ENCODE assay signal across 8 mouse cellular contexts in genomic region chr2:37451667-37452375, GRCm38 (mm10). TPM values are rescaled to one million over a fixed set of nuclear protein-coding genes. Genes with fewer than 3 reads are reported as not detected.
DNase-seq lines count a peak whose midpoint lies in the region; ATAC-seq and TF ChIP-seq lines count a peak whose summit lies in the region.

No protein-coding gene starts in this region.

- DNase-seq in A20 (ENCODE audit: low read depth, low spot score): peak; percentile 96
- DNase-seq in liver, adult 2 months (ENCODE audit: extremely low read depth, low read depth, low spot score): peak; percentile 82
- DNase-seq in splenic B cell, adult 2 months (ENCODE audit: low read depth, low spot score): peak; percentile 96

- peak overlapping the region; percentile 94 for H3K4me3 ChIP-seq in bone marrow macrophage, adult 2 months (ENCODE audit: insufficient read depth, low read length)
- peak overlapping the region; percentile 88 for H3K4me3 ChIP-seq in embryonic fibroblast, embryonic 13.5 days (ENCODE audit: insufficient read depth, low read length)
- peak overlapping the region; percentile 85 for H3K4me3 ChIP-seq in heart, embryonic 11.5 days (ENCODE audit: low read depth, low read length)
- H3K4me3 ChIP-seq in kidney, embryonic 16.5 days (ENCODE audit: low read length): peak overlapping the region; percentile 79
- H3K4me3 ChIP-seq in liver, adult 2 months (ENCODE audit: insufficient read depth, low read depth, low read length): peak overlapping the region; percentile 83
- peak overlapping the region; percentile 64 for H3K4me3 ChIP-seq in myocyte

- H3K4me1 ChIP-seq in bone marrow macrophage, adult 2 months (ENCODE audit: control insufficient read depth, insufficient read depth, low read length): peaks cover 5% of the 10 kb centered on the region
- H3K4me1 ChIP-seq in embryonic fibroblast, embryonic 13.5 days (ENCODE audit: control insufficient read depth, insufficient read depth, low read length): no peaks in the 10 kb centered on the region
- H3K4me1 ChIP-seq in heart, embryonic 11.5 days (ENCODE audit: control insufficient read depth, insufficient read depth, low read length): peaks cover 8% of the 10 kb centered on the region; the same call in 1 of the 2 replicates
- H3K4me1 ChIP-seq in kidney, embryonic 16.5 days (ENCODE audit: insufficient read depth, low read length): peaks cover 9% of the 10 kb centered on the region
- peaks cover 7% of the 10 kb centered on the region for H3K4me1 ChIP-seq in liver, adult 2 months (ENCODE audit: control insufficient read depth, insufficient read depth, low read length)

- ATAC-seq in heart, embryonic 11.5 days (replicated peaks; ENCODE audit: insufficient number of reproducible peaks, low FRiP score, low TSS enrichment): peak; percentile 98
- ATAC-seq in kidney, embryonic 16.5 days (ENCODE audit: low FRiP score, low TSS enrichment): peak; percentile 99

- no peak for TF ChIP-seq POLR2A in bone marrow macrophage, adult 2 months (IDR thresholded peaks at IDR 0.05; ENCODE audit: borderline replicate concordance, low read depth, low read length)
- TF ChIP-seq POLR2A in embryonic fibroblast, embryonic 13.5 days (IDR thresholded peaks at IDR 0.05; ENCODE audit: low read depth, low read length): peak; percentile 91
- peak; percentile 67 for TF ChIP-seq POLR2A in liver, adult 2 months (IDR thresholded peaks at IDR 0.05; ENCODE audit: extremely low read depth, insufficient read depth, low read length)
- TF ChIP-seq POLR2A in myocyte (IDR thresholded peaks at IDR 0.05; ENCODE audit: insufficient read length, low read depth): peak; percentile 97

- peaks cover 6% of the 10 kb centered on the region; the same call in 1 of the 2 replicates for H3K79me2 ChIP-seq in liver, adult 2 months (ENCODE audit: control insufficient read depth, insufficient read depth, low read length)
- H3K79me2 ChIP-seq in myocyte (ENCODE audit: control insufficient read depth, insufficient read depth): peaks cover 91% of the 10 kb centered on the region

- no peak for TF ChIP-seq CTCF in bone marrow macrophage, adult 2 months (IDR thresholded peaks at IDR 0.05; ENCODE audit: low read depth, low read length)
- no peak for TF ChIP-seq CTCF in embryonic fibroblast, embryonic 13.5 days (IDR thresholded peaks at IDR 0.05; ENCODE audit: borderline replicate concordance, insufficient read depth, low read length)
- 0 out of 2 replicates have a peak, but pooled peaks have one; percentile 0 for TF ChIP-seq CTCF in liver, adult 2 months (IDR thresholded peaks at IDR 0.05; ENCODE audit: low read depth, low read length)

- H3K9ac ChIP-seq in heart, embryonic 11.5 days (ENCODE audit: low read depth, low read length): peak overlapping the region; percentile 94
- H3K9ac ChIP-seq in kidney, embryonic 16.5 days (replicated peaks; ENCODE audit: low read length): peak overlapping the region; percentile 92
- peak overlapping the region; percentile 91 for H3K9ac ChIP-seq in liver, adult 2 months (ENCODE audit: low read depth, low read length)

- H3K36me3 ChIP-seq in heart, embryonic 11.5 days (ENCODE audit: control insufficient read depth, insufficient read depth, low read length): no peaks in the 10 kb centered on the region
- H3K36me3 ChIP-seq in kidney, embryonic 16.5 days (ENCODE audit: insufficient read depth, low read length): no peaks in the 10 kb centered on the region
- no peaks in the 10 kb centered on the region for H3K36me3 ChIP-seq in liver, adult 2 months (ENCODE audit: control insufficient read depth, insufficient read depth, low read length)
- no peaks in the 10 kb centered on the region for H3K36me3 ChIP-seq in myocyte (ENCODE audit: control insufficient read depth, insufficient read depth)
- H3K36me3 ChIP-seq in splenic B cell, adult 2 months (ENCODE audit: control insufficient read depth, insufficient read depth, low read length, poor library complexity, severe bottlenecking): 0 out of 2 replicates have a peak, but pooled peaks cover 2% of the 10 kb centered on the region

- H3K9me3 ChIP-seq in heart, embryonic 11.5 days (replicated peaks; ENCODE audit: control insufficient read depth, low read length): no peaks in the 10 kb centered on the region
- no peaks in the 10 kb centered on the region for H3K9me3 ChIP-seq in kidney, embryonic 16.5 days (ENCODE audit: low read length)

- H3K4me2 ChIP-seq in heart, embryonic 11.5 days: peak overlapping the region; percentile 92
- H3K4me2 ChIP-seq in kidney, embryonic 16.5 days (replicated peaks; ENCODE audit: low read depth, low read length): peak overlapping the region; percentile 93
- H3K4me2 ChIP-seq in myocyte (ENCODE audit: low read depth): peak overlapping the region; percentile 98

- H3K27me3 ChIP-seq in heart, embryonic 11.5 days (ENCODE audit: control insufficient read depth, insufficient read depth, low read length): no peaks in the 10 kb centered on the region
- no peaks in the 10 kb centered on the region for H3K27me3 ChIP-seq in kidney, embryonic 16.5 days (ENCODE audit: insufficient read depth, low read length)
- no peaks in the 10 kb centered on the region for H3K27me3 ChIP-seq in liver, adult 2 months (ENCODE audit: control insufficient read depth, insufficient read depth, low read length)
- H3K27me3 ChIP-seq in myocyte (ENCODE audit: control insufficient read depth, insufficient read depth, insufficient read length): no peaks in the 10 kb centered on the region
- H3K27me3 ChIP-seq in splenic B cell, adult 2 months (ENCODE audit: control insufficient read depth, insufficient read depth, low read length, poor library complexity, severe bottlenecking): no peaks in the 10 kb centered on the region

- 6% methylated on average over 44 of the region's 44 CpGs for WGBS in heart, embryonic 11.5 days (ENCODE audit: insufficient replicate concordance)
- WGBS in kidney, embryonic 16.5 days: 9% methylated on average over 35 of the region's 44 CpGs
- 8% methylated on average over 41 of the region's 44 CpGs for WGBS in liver, adult 2 months

- H3K27ac ChIP-seq in bone marrow macrophage, adult 2 months (ENCODE audit: insufficient read depth, low read depth, low read length): peak overlapping the region; percentile 60
- H3K27ac ChIP-seq in embryonic fibroblast, embryonic 13.5 days (ENCODE audit: insufficient read depth, low read length): peak overlapping the region; percentile 50
- peak overlapping the region; percentile 65; the same call in 1 of the 2 replicates for H3K27ac ChIP-seq in heart, embryonic 11.5 days (ENCODE audit: low read depth, low read length)
- H3K27ac ChIP-seq in kidney, embryonic 16.5 days (ENCODE audit: low read length): peak overlapping the region; percentile 77
- peak overlapping the region; percentile 66 for H3K27ac ChIP-seq in liver, adult 2 months (replicated peaks; ENCODE audit: insufficient read depth, low read depth, low read length)

- peak overlapping the region; percentile 80 for H3ac ChIP-seq in myocyte (ENCODE audit: control insufficient read depth, insufficient read length)

TF ChIP-seq in myocyte, 11 proteins besides CTCF, POLR2A, EP300 and RAD21 (continues in another document):
- TF ChIP-seq SRF (IDR thresholded peaks at IDR 0.05; ENCODE audit: control insufficient read depth, insufficient read length, low read depth) (no peak), MYOG (IDR thresholded peaks at IDR 0.05; ENCODE audit: control insufficient read depth in 1 of 3, insufficient read depth in 1 of 3, insufficient read length in 2 of 3, low read depth in 2 of 3) (peak in 1 of 3 experiments; percentile 23), CEBPB (IDR thresholded peaks at IDR 0.05; ENCODE audit: insufficient read depth, poor library complexity, severe bottlenecking) (no peak), USF1 (IDR thresholded peaks at IDR 0.05; ENCODE audit: low read depth) (peak; percentile 79)

RNA-seq across cellular contexts. Expression of gene Rabgap1, which starts 8.7 kb away (rescaled TPM):
- 34.3 and 35.0 TPM in 2 replicates for polyA plus RNA-seq in bone marrow macrophage, adult 2 months (2012; ENCODE audit: insufficient read depth, insufficient read length, missing spikeins)
- polyA plus RNA-seq in embryonic fibroblast, embryonic 13.5 days (2011; ENCODE audit: insufficient read length, low read depth, missing spikeins): 63.1 and 66.7 TPM in 2 replicates
- polyA plus RNA-seq in heart, embryonic 11.5 days (2014; fragmentation: Nextera tagmentation; extraction: Ambion mirVana): 26.8 and 52.3 TPM in 2 replicates
- 33.3 and 42.0 TPM in 2 replicates for polyA plus RNA-seq in kidney, embryonic 16.5 days (2015; fragmentation: Nextera tagmentation; extraction: Ambion mirVana)
- 18.2 and 19.1 TPM in 2 replicates for total RNA-seq in liver, adult 2 months (2014; rRNA removed)
- polyA plus RNA-seq in liver, adult 2 months (2012; rRNA removed): 3.4 and 4.0 TPM in 2 replicates
- 16.0 TPM for polyA plus RNA-seq in myocyte (2012; fragmentation: generic; extraction: Trizol)

RNA-seq across cellular contexts. Expression of gene Zbtb6, which starts 8.8 kb away (rescaled TPM):
- polyA plus RNA-seq in bone marrow macrophage, adult 2 months (2012; ENCODE audit: insufficient read depth, insufficient read length, missing spikeins): 14.2 and 14.6 TPM in 2 replicates
- polyA plus RNA-seq in embryonic fibroblast, embryonic 13.5 days (2011; ENCODE audit: insufficient read length, low read depth, missing spikeins): 13.5 and 16.0 TPM in 2 replicates
- polyA plus RNA-seq in heart, embryonic 11.5 days (2014; fragmentation: Nextera tagmentation; extraction: Ambion mirVana): 2.8 and 3.8 TPM in 2 replicates
- polyA plus RNA-seq in kidney, embryonic 16.5 days (2015; fragmentation: Nextera tagmentation; extraction: Ambion mirVana): 8.3 and 9.1 TPM in 2 replicates
- total RNA-seq in liver, adult 2 months (2014; rRNA removed): 8.2 and 8.5 TPM in 2 replicates
- polyA plus RNA-seq in liver, adult 2 months (2012; rRNA removed): 0.88 and 1.1 TPM in 2 replicates
- 1.8 TPM for polyA plus RNA-seq in myocyte (2012; fragmentation: generic; extraction: Trizol)

RNA-seq across cellular contexts. Expression of gene Zbtb26, which starts 8.9 kb away (rescaled TPM):
- polyA plus RNA-seq in bone marrow macrophage, adult 2 months (2012; ENCODE audit: insufficient read depth, insufficient read length, missing spikeins): 7.2 and 9.2 TPM in 2 replicates
- polyA plus RNA-seq in embryonic fibroblast, embryonic 13.5 days (2011; ENCODE audit: insufficient read length, low read depth, missing spikeins): 10.6 and 12.1 TPM in 2 replicates
- polyA plus RNA-seq in heart, embryonic 11.5 days (2014; fragmentation: Nextera tagmentation; extraction: Ambion mirVana): 6.8 and 6.9 TPM in 2 replicates
- polyA plus RNA-seq in kidney, embryonic 16.5 days (2015; fragmentation: Nextera tagmentation; extraction: Ambion mirVana): 8.2 and 9.6 TPM in 2 replicates
- total RNA-seq in liver, adult 2 months (2014; rRNA removed): 5.1 and 6.5 TPM in 2 replicates
- polyA plus RNA-seq in liver, adult 2 months (2012; rRNA removed): 0.70 and 1.1 TPM in 2 replicates
- 0.97 TPM for polyA plus RNA-seq in myocyte (2012; fragmentation: generic; extraction: Trizol)

RNA-seq across cellular contexts. Expression of gene Rc3h2, which starts 29.1 kb away (rescaled TPM):
- polyA plus RNA-seq in bone marrow macrophage, adult 2 months (2012; ENCODE audit: insufficient read depth, insufficient read length, missing spikeins): 28.4 and 34.9 TPM in 2 replicates
- 51.9 and 58.1 TPM in 2 replicates for polyA plus RNA-seq in embryonic fibroblast, embryonic 13.5 days (2011; ENCODE audit: insufficient read length, low read depth, missing spikeins)
- 12.7 and 14.9 TPM in 2 replicates for polyA plus RNA-seq in heart, embryonic 11.5 days (2014; fragmentation: Nextera tagmentation; extraction: Ambion mirVana)
- 10.6 and 14.8 TPM in 2 replicates for polyA plus RNA-seq in kidney, embryonic 16.5 days (2015; fragmentation: Nextera tagmentation; extraction: Ambion mirVana)
- total RNA-seq in liver, adult 2 months (2014; rRNA removed): 16.7 and 17.2 TPM in 2 replicates
- polyA plus RNA-seq in liver, adult 2 months (2012; rRNA removed): 2.4 and 3.0 TPM in 2 replicates
- polyA plus RNA-seq in myocyte (2012; fragmentation: generic; extraction: Trizol): 3.7 TPM

Comparison
In these comparisons a context has a peak if more than half of its experiments do, and no peak if none do; other contexts are left out.
1. Peak in every context shown above with its lines: DNase-seq, ATAC-seq, H3K4me3 ChIP-seq and H3K27ac ChIP-seq.